Comparison of ENCODE assay signal across 17 mouse cellular contexts in genomic region chr10:62313140-62313539, GRCm38 (mm10).
DNase-seq lines count a peak whose midpoint lies in the region; ATAC-seq and TF ChIP-seq lines count a peak whose summit lies in the region.
"Had no signal": no experiment of that assay in that cellular context is flagged by ENCODE, and none has a peak within 500 bp of the region (broad histone marks: within the 10 kb centered on the region; RNA-seq: fewer than 3 reads in every experiment).

No protein-coding gene starts in this region.

- peaks cover 18% of the 10 kb centered on the region; the same call in 1 of the 2 replicates for H3K4me1 ChIP-seq in kidney, embryonic 14.5 days (ENCODE audit: control insufficient read depth, insufficient read depth, low read length)
- H3K4me1 ChIP-seq in G1E (ENCODE audit: insufficient read depth, low read depth, low read length): peaks cover 69% of the 10 kb centered on the region
- peaks cover 43% of the 10 kb centered on the region for H3K4me1 ChIP-seq in liver, embryonic 15.5 days (replicated peaks)
- H3K4me1 ChIP-seq in hindbrain, embryonic 13.5 days (replicated peaks): peaks cover 21% of the 10 kb centered on the region

- no peaks in the 10 kb centered on the region for H3K27me3 ChIP-seq in kidney, embryonic 14.5 days (ENCODE audit: control insufficient read depth, insufficient read depth, low read length)
- no peaks in the 10 kb centered on the region for H3K27me3 ChIP-seq in G1E (ENCODE audit: insufficient read depth, low read length)
- H3K27me3 ChIP-seq in liver, embryonic 15.5 days: no peaks in the 10 kb centered on the region
- no peaks in the 10 kb centered on the region for H3K27me3 ChIP-seq in hindbrain, embryonic 13.5 days
- H3K27me3 ChIP-seq: CH12.LX; embryonic facial prominence, embryonic 12.5 days; lung, embryonic 15.5 days; neural tube, embryonic 12.5 days had no signal

- no peaks in the 10 kb centered on the region for H3K9me3 ChIP-seq in kidney, embryonic 14.5 days (ENCODE audit: control insufficient read depth, low read length)
- H3K9me3 ChIP-seq in G1E (replicated peaks): 0 out of 2 replicates have a peak, but pooled peaks cover 4% of the 10 kb centered on the region
- H3K9me3 ChIP-seq in liver, embryonic 15.5 days (replicated peaks): no peaks in the 10 kb centered on the region
- H3K9me3 ChIP-seq in hindbrain, embryonic 13.5 days: no peaks in the 10 kb centered on the region
- H3K9me3 ChIP-seq: embryonic facial prominence, embryonic 12.5 days; lung, embryonic 15.5 days; neural tube, embryonic 12.5 days had no signal

- no peak for TF ChIP-seq CTCF in G1E (IDR thresholded peaks at IDR 0.05; ENCODE audit: low read depth, low read length)

- H3K4me3 ChIP-seq in kidney, embryonic 14.5 days (ENCODE audit: low read length): no peak overlapping the region
- no peak overlapping the region; the same call in 1 of the 2 replicates for H3K4me3 ChIP-seq in G1E (ENCODE audit: low read depth, low read length)
- H3K4me3 ChIP-seq in liver, embryonic 15.5 days (replicated peaks): no peak overlapping the region
- H3K4me3 ChIP-seq in hindbrain, embryonic 13.5 days: no peak overlapping the region
- H3K4me3 ChIP-seq: embryonic facial prominence, embryonic 12.5 days; layer of hippocampus, adult 2 months; lung, embryonic 15.5 days; neural tube, embryonic 12.5 days had no signal

- ATAC-seq in kidney, embryonic 14.5 days (ENCODE audit: low FRiP score, low TSS enrichment): no peak
- ATAC-seq in G1E (ENCODE audit: extremely low read depth, insufficient number of reproducible peaks, low FRiP score, poor library complexity, severe bottlenecking): peak; percentile 87
- peak; percentile 41; the same call in 1 of the 2 replicates for ATAC-seq in liver, embryonic 15.5 days (ENCODE audit: insufficient read depth)
- ATAC-seq in hindbrain, embryonic 13.5 days (ENCODE audit: low FRiP score): no peak
- ATAC-seq: forebrain, postnatal 0 days had no signal

- no peak overlapping the region for H3K4me2 ChIP-seq in kidney, embryonic 14.5 days (replicated peaks; ENCODE audit: low read depth, low read length)
- H3K4me2 ChIP-seq in liver, embryonic 15.5 days: no peak overlapping the region
- H3K4me2 ChIP-seq in hindbrain, embryonic 13.5 days: no peak overlapping the region
- H3K4me2 ChIP-seq: embryonic facial prominence, embryonic 12.5 days; lung, embryonic 15.5 days; neural tube, embryonic 12.5 days had no signal

- WGBS in kidney, embryonic 14.5 days: 58% methylated on average over 10 of the region's 10 CpGs
- 34% methylated on average over 10 of the region's 10 CpGs for WGBS in liver, embryonic 15.5 days (ENCODE audit: insufficient replicate concordance)
- 75% methylated on average over 10 of the region's 10 CpGs for WGBS in hindbrain, embryonic 13.5 days

- DNase-seq in kidney, adult 18-20 months: no peak
- DNase-seq in 416B (ENCODE audit: low read depth): peak; percentile 93
- DNase-seq in G1E (ENCODE audit: low spot score): no peak
- DNase-seq in ovary, postnatal 14 days (ENCODE audit: low spot score): no peak
- DNase-seq: cerebellum, adult 11 months; cerebellum, postnatal 36 days; forebrain, postnatal 0 days; right cerebral cortex, postnatal 25 days; thymus, postnatal 25 days had no signal

- no peaks in the 10 kb centered on the region for H3K36me3 ChIP-seq in kidney, embryonic 14.5 days (ENCODE audit: control insufficient read depth, insufficient read depth, low read length)
- H3K36me3 ChIP-seq in G1E (replicated peaks): peaks cover 83% of the 10 kb centered on the region
- H3K36me3 ChIP-seq in liver, embryonic 15.5 days (replicated peaks): peaks cover 95% of the 10 kb centered on the region
- H3K36me3 ChIP-seq in hindbrain, embryonic 13.5 days: peaks cover 19% of the 10 kb centered on the region
- H3K36me3 ChIP-seq: embryonic facial prominence, embryonic 12.5 days; lung, embryonic 15.5 days; neural tube, embryonic 12.5 days had no signal

- H3K27ac ChIP-seq in kidney, embryonic 14.5 days (ENCODE audit: low read depth, low read length): peak overlapping the region; percentile 65; the same call in 1 of the 2 replicates
- no peak overlapping the region for H3K27ac ChIP-seq in liver, embryonic 15.5 days (replicated peaks)
- no peak overlapping the region for H3K27ac ChIP-seq in hindbrain, embryonic 13.5 days
- H3K27ac ChIP-seq: embryonic facial prominence, embryonic 12.5 days; lung, embryonic 15.5 days; neural tube, embryonic 12.5 days had no signal

- no peak overlapping the region for H3K9ac ChIP-seq in kidney, embryonic 14.5 days (ENCODE audit: low read depth, low read length)
- H3K9ac ChIP-seq in liver, embryonic 15.5 days: no peak overlapping the region
- no peak overlapping the region for H3K9ac ChIP-seq in hindbrain, embryonic 13.5 days
- H3K9ac ChIP-seq: embryonic facial prominence, embryonic 12.5 days; forebrain, postnatal 0 days; lung, embryonic 15.5 days; neural tube, embryonic 12.5 days had no signal

Comparison
In these comparisons a context has a peak if more than half of its experiments do, and no peak if none do; other contexts are left out.
1. ATAC-seq: peak in G1E (single experiment) and liver, embryonic 15.5 days (single experiment); none in kidney, embryonic 14.5 days (single experiment) and hindbrain, embryonic 13.5 days (single experiment).